Mouse (Mus musculus) embryo, embryonic 10 days (tissue): ENCODE measurements around the gene C5ar1.
A peak's percentile ranks its signal among the peaks of the same experiment; 100 is the strongest.

Experiments
- DNase-seq: peaks from one replicate; pipeline ENCODE4 v3.0.0-alpha.2; 2015; ENCODE audit warnings: low spot score

Gene C5ar1

DNA sequence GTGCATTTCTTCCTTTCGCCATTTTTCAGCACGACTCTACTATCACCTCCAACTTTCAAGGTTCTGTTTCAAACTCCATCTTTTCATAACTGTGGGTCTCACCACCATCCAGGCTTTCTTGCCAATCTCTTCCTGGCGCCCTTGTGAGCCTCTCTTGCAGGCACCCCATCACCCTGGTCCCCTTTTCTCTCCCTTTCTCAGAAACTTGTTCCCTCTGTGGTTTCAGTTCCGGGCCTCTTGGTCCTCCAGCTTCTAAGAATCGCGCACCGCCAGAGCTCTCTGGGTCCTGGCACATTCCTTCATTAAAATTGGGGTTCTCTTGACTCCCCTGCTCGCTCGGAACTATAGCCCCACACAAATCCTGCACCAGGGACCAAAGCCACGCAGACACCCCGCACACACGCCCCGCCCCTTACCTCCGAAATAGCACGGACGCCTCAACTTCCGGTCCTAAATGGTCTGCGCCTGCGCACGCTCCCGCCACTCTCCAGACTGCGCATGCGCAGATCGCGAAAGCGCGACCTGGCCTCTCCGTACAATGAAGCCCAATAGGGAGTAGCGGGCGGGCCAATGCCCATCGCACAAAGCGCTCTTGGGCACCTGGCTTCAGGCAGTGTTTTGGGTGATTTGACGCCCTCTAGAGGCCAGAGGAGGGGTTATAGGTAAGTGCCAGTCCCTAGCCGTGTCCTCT is 37.6 kb downstream of the C5ar1 start, which contains the start of gene Dhx34:
TSS of gene Dhx34 (minus strand) at position 456 of the 691 bp plus-strand sequence.
- DNase-seq = peak; percentile 98

DNA sequence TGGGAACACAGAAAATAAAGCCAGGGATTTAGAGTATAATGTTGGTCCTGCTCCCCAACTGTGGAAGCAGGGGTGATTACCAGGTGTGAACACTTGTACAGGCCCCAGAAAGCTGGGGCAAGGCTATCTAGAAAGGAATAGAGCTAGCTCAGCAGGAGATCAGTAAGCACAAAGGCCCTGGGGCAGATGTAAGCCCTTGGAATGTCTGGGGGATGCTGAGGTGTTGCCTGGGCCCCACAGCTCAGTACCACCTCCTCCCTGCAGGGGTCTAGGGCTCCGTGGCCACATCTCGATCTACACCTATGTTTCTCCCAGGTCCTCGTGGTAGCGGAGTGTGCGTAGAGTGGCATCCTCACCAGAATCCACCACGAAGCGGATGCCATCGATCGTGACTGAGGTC is 45.4 kb downstream of the C5ar1 start:
- DNase-seq = no peak

- DNase-seq = no peak
These were observed 46.1 kb downstream of the C5ar1 start for GRCm38 (mm10) chr7:16213196-16213595.

GRCm38 (mm10) chr7:16210862-16211365 is 48.4 kb downstream of the C5ar1 start:
- peak; percentile 31 for DNase-seq

GRCm38 (mm10) chr7:16208781-16209665 is 50.3 kb downstream of the C5ar1 start:
- DNase-seq = no peak

GRCm38 (mm10) chr7:16207496-16207895 is 51.8 kb downstream of the C5ar1 start:
- no peak for DNase-seq

GRCm38 (mm10) chr7:16207076-16207475 is 52.3 kb downstream of the C5ar1 start:
- DNase-seq = no peak

DNA sequence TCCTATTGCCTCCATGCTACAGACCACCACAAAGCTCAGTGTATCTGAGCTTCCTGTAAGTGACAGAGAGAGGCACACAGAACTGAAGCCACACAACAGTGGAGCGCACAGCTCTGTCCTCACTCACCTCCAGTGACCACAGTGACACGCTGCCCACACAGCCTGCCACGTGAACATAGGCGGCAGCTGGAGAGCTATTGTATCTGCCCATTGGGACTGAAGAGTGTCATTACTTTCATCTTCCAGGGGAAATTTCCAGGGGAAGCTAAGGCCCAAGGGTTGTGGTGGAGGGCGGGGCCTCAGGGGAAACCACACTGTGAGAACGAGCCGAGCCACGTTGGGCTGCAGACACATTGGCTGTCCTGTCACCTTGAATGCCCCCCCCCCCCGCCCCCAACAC is 54.5 kb downstream of the C5ar1 start:
- DNase-seq = no peak

DNA sequence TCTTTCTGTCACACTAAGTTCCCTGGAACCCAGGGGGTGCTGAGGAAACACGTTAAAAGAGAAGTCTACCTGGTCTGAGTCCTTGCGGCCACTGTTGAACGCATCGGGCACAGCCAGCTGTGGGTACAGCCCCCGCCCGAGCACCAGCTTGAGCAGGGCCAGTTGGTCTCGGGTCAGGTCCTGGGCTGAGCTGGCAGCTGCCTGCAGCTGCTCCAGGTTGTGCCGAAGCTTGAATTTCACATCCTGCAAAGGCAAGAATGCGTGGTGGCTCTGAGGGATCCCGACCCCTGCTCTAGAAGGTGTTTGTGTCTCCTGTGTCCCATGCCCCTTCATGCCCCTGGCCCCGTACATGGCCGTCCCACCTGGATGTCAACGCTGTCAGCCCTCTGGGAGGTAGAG is 55.8 kb downstream of the C5ar1 start:
- DNase-seq = no peak

DNA sequence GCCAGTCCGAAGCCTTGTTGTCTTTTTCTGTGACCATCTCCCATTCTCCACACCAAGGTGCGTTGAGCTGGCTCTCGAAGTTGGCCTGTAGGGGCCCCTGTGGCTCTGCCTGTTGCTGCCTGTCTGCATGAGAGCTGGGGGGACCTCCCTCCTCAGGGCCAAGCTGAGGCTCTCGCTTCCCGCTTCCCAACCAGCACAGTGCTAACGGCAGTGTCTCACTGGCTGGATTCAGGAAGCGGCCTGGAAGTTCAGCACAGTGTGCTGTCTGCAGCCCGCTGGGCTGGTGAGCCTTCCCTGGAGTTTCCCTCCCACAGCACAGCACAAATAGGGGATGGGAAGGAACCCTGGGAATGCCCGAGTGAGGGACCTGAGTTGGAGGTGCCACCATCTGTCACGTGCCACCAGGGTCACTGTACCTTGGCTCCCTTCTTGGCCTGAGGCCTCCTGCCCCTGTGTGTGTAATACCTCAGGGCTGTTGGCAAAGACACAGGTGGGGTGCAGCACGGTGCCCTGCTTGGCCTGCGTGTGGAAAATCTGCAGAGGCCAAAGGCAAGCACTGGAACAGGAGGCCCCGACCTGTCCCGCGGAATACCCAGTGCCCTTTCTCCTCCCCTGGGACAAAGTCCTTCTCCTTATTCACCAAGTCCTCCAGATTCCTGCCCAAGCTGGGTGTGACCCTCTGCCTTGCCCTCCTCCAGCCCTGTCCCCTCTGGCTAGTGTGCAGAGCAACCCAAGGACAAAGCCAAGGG is 56.4 kb downstream of the C5ar1 start:
- no peak for DNase-seq

DNA sequence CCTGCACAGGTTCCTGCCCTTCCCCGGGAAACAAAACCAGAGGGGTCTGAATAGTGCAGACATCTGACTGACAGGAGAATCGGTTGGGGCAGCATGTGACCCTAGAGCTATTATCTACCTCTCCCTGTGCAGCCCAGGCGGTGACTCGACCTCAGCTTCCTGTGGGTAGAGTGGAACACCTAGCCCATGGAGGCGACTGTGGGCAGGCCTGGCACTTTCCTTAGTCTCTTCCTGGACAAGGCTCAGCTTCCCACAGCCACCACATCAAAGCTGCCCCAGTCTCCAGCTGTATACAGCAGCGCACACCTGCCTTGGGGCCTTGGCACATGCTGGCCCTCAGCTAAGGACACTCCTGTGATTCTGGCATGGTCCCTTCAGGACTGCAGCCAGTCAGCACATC is 58.2 kb downstream of the C5ar1 start:
- no peak for DNase-seq

GRCm38 (mm10) chr7:16198540-16198939 is 60.8 kb downstream of the C5ar1 start:
- DNase-seq = no peak

- DNase-seq = no peak
These were observed 62.2 kb downstream of the C5ar1 start for GRCm38 (mm10) chr7:16197166-16197565.
